Mouse (Mus musculus): ENCODE data around the gene Rap1gap. TPM values are rescaled to one million over a fixed set of nuclear protein-coding genes. Genes with fewer than 3 reads are reported as not detected.

The Rap1gap gene
- total RNA-seq, 2 experiments from 2014 or later, result 0.83 to 1.5 TPM

GRCm38 (mm10) chr4:137739151-137739923, 74.8 kb downstream of the Rap1gap start:
- ATAC-seq (replicated peaks; ENCODE audit: poor library complexity), result peak; percentile 54; the same call in 1 of the 2 replicates

GRCm38 (mm10) chr4:137740350-137740749, 75.8 kb downstream of the Rap1gap start:
- ATAC-seq (replicated peaks; ENCODE audit: poor library complexity), result no peak

- no peak for ATAC-seq (replicated peaks; ENCODE audit: poor library complexity)
These were observed 79.3 kb downstream of the Rap1gap start for GRCm38 (mm10) chr4:137743791-137744190.

- peak; percentile 44; the same call in 1 of the 2 replicates for ATAC-seq (replicated peaks; ENCODE audit: poor library complexity)
These were observed 80.0 kb downstream of the Rap1gap start for GRCm38 (mm10) chr4:137744433-137744918.

GRCm38 (mm10) chr4:137747091-137747490, 82.6 kb downstream of the Rap1gap start:
- ATAC-seq (replicated peaks; ENCODE audit: poor library complexity), result no peak

GRCm38 (mm10) chr4:137747590-137747989, 83.1 kb downstream of the Rap1gap start:
- no peak for ATAC-seq (replicated peaks; ENCODE audit: poor library complexity)

- ATAC-seq (replicated peaks; ENCODE audit: poor library complexity), result no peak
These were observed 84.2 kb downstream of the Rap1gap start for GRCm38 (mm10) chr4:137748726-137749125.

GRCm38 (mm10) chr4:137749680-137750079, 85.2 kb downstream of the Rap1gap start:
- no peak for ATAC-seq (replicated peaks; ENCODE audit: poor library complexity)

GRCm38 (mm10) chr4:137750121-137750520, 85.6 kb downstream of the Rap1gap start:
- ATAC-seq (replicated peaks; ENCODE audit: poor library complexity), result no peak

GRCm38 (mm10) chr4:137751310-137751709, 86.8 kb downstream of the Rap1gap start:
- ATAC-seq (replicated peaks; ENCODE audit: poor library complexity), result peak; percentile 88

- no peak for ATAC-seq (replicated peaks; ENCODE audit: poor library complexity)
These were observed 87.2 kb downstream of the Rap1gap start for GRCm38 (mm10) chr4:137751717-137752116.

GRCm38 (mm10) chr4:137752471-137752870, 87.9 kb downstream of the Rap1gap start:
- ATAC-seq (replicated peaks; ENCODE audit: poor library complexity), result no peak

- ATAC-seq (replicated peaks; ENCODE audit: poor library complexity), result no peak
These were observed 88.7 kb downstream of the Rap1gap start for GRCm38 (mm10) chr4:137753199-137753598.

GRCm38 (mm10) chr4:137754446-137754845, 89.9 kb downstream of the Rap1gap start:
- no peak for ATAC-seq (replicated peaks; ENCODE audit: poor library complexity)

GRCm38 (mm10) chr4:137762886-137763285, 98.4 kb downstream of the Rap1gap start:
- ATAC-seq (replicated peaks; ENCODE audit: poor library complexity), result no peak

GRCm38 (mm10) chr4:137763920-137764495, 99.5 kb downstream of the Rap1gap start:
- no peak for ATAC-seq (replicated peaks; ENCODE audit: poor library complexity)

- ATAC-seq (replicated peaks; ENCODE audit: poor library complexity), result no peak
These were observed 100.1 kb downstream of the Rap1gap start for GRCm38 (mm10) chr4:137764621-137765020.

- no peak for ATAC-seq (replicated peaks; ENCODE audit: poor library complexity)
These were observed 101.0 kb downstream of the Rap1gap start for GRCm38 (mm10) chr4:137765554-137765971.

- ATAC-seq (replicated peaks; ENCODE audit: poor library complexity), result no peak
These were observed 101.8 kb downstream of the Rap1gap start for GRCm38 (mm10) chr4:137766365-137766764.

GRCm38 (mm10) chr4:137768381-137768780, 103.9 kb downstream of the Rap1gap start:
- no peak for ATAC-seq (replicated peaks; ENCODE audit: poor library complexity)

- ATAC-seq (replicated peaks; ENCODE audit: poor library complexity), result no peak
These were observed 104.3 kb downstream of the Rap1gap start for GRCm38 (mm10) chr4:137768831-137769230.

- no peak for ATAC-seq (replicated peaks; ENCODE audit: poor library complexity)
These were observed 105.1 kb downstream of the Rap1gap start for GRCm38 (mm10) chr4:137769635-137770034.

All from megakaryocyte progenitor cell, adult 5-6 weeks (primary cell).